Mouse (Mus musculus): ENCODE results near the gene Fxyd7. TPM values are rescaled to one million over a fixed set of nuclear protein-coding genes. Genes with fewer than 3 reads are reported as not detected.

Fxyd7 gene
- under 1 TPM; 0.40 to 0.59 TPM for total RNA-seq (2021)
- long read RNA-seq, experiment 1: 0 reads
- long read RNA-seq, experiment 2: 0 reads

GRCm38 (mm10) chr7:31051321-31052021, at the start of gene Fxyd7:
Gene Fxyd7 (minus strand): TSS chr7:31051467.
- no peak for DNase-seq

GRCm38 (mm10) chr7:31100786-31101185, 49.5 kb upstream of the Fxyd7 start:
- DNase-seq: no peak

GRCm38 (mm10) chr7:31099612-31099982, 48.3 kb upstream of the Fxyd7 start:
- no peak for DNase-seq

GRCm38 (mm10) chr7:31098697-31099611, 47.7 kb upstream of the Fxyd7 start:
- DNase-seq: no peak

- peak; percentile 94 to 96 for DNase-seq
Measured at GRCm38 (mm10) chr7:31097583-31098248, 46.4 kb upstream of the Fxyd7 start.

- no peak for DNase-seq
Measured at GRCm38 (mm10) chr7:31096892-31097564, 45.8 kb upstream of the Fxyd7 start.

- DNase-seq: no peak
Measured at GRCm38 (mm10) chr7:31094774-31095501, 43.7 kb upstream of the Fxyd7 start.

- no peak for DNase-seq
Measured at GRCm38 (mm10) chr7:31089721-31090120, 38.5 kb upstream of the Fxyd7 start.

- peak in 1 of 2 experiments; percentile 35 for DNase-seq
Measured at GRCm38 (mm10) chr7:31088206-31088605, 36.9 kb upstream of the Fxyd7 start.

- DNase-seq: no peak
Measured at GRCm38 (mm10) chr7:31087262-31087661, 36.0 kb upstream of the Fxyd7 start.

- DNase-seq: no peak
Measured at GRCm38 (mm10) chr7:31086175-31086755, 35.0 kb upstream of the Fxyd7 start.

- peak; percentile 84 for DNase-seq
Measured at GRCm38 (mm10) chr7:31085171-31085570, 33.9 kb upstream of the Fxyd7 start.

- no peak for DNase-seq
Measured at GRCm38 (mm10) chr7:31084140-31084539, 32.9 kb upstream of the Fxyd7 start.

- DNase-seq: peak; percentile 87 to 91
Measured at GRCm38 (mm10) chr7:31082831-31083588, 31.7 kb upstream of the Fxyd7 start.

- DNase-seq: no peak
Measured at GRCm38 (mm10) chr7:31082106-31082505, 30.8 kb upstream of the Fxyd7 start.

GRCm38 (mm10) chr7:31081106-31081505, 29.8 kb upstream of the Fxyd7 start:
- DNase-seq: no peak

GRCm38 (mm10) chr7:31080611-31081010, 29.3 kb upstream of the Fxyd7 start:
- DNase-seq: no peak

- no peak for DNase-seq
Measured at GRCm38 (mm10) chr7:31079670-31080069, 28.4 kb upstream of the Fxyd7 start.

- DNase-seq: peak in 1 of 2 experiments; percentile 65
Measured at GRCm38 (mm10) chr7:31077885-31078445, 26.7 kb upstream of the Fxyd7 start.

- no peak for DNase-seq
Measured at GRCm38 (mm10) chr7:31077470-31077869, 26.2 kb upstream of the Fxyd7 start.

Data from heart, adult 18-20 months (tissue).